Comparison of ENCODE assay signal across 21 mouse cellular contexts in genomic region chr11:77958932-77959331, GRCm38 (mm10). TPM values are rescaled to one million over a fixed set of nuclear protein-coding genes. Genes with fewer than 3 reads are reported as not detected.
A peak's percentile ranks its signal among the peaks of the same experiment; 100 is the strongest.
DNase-seq lines count a peak whose midpoint lies in the region; ATAC-seq and TF ChIP-seq lines count a peak whose summit lies in the region.
"Had no signal": no experiment of that assay in that cellular context is flagged by ENCODE, and none has a peak within 500 bp of the region (broad histone marks: within the 10 kb centered on the region; RNA-seq: fewer than 3 reads in every experiment).

No protein-coding gene starts in this region.

- intact Hi-C loops in gastrocnemius, adult 2 months (cut with DNase I) = no loop called here

- H3K36me3 ChIP-seq in midbrain, embryonic 16.5 days (ENCODE audit: control insufficient read depth, insufficient read depth, low read length) = peaks cover 9% of the 10 kb centered on the region; the same call in 1 of the 2 replicates
- no peaks in the 10 kb centered on the region for H3K36me3 ChIP-seq in midbrain, embryonic 11.5 days (ENCODE audit: control insufficient read depth, insufficient read depth, low read length)
- H3K36me3 ChIP-seq in forebrain, postnatal 0 days (ENCODE audit: insufficient read depth) = peaks cover 25% of the 10 kb centered on the region
- H3K36me3 ChIP-seq: embryonic facial prominence, embryonic 12.5 days; heart, embryonic 15.5 days; limb, embryonic 12.5 days had no signal

- no peak overlapping the region for H3K4me3 ChIP-seq in midbrain, embryonic 16.5 days (ENCODE audit: low read depth, low read length)
- no peak overlapping the region for H3K4me3 ChIP-seq in midbrain, embryonic 11.5 days (ENCODE audit: low read depth, low read length)
- no peak overlapping the region for H3K4me3 ChIP-seq in forebrain, postnatal 0 days (ENCODE audit: low read depth, low read length)
- no peak overlapping the region for H3K4me3 ChIP-seq in gastrocnemius, adult 2 months
- H3K4me3 ChIP-seq: embryonic facial prominence, embryonic 12.5 days; heart, embryonic 15.5 days; limb, embryonic 12.5 days; neural tube, embryonic 15.5 days had no signal

- no peak overlapping the region for H3K4me2 ChIP-seq in midbrain, embryonic 16.5 days (ENCODE audit: low read length)
- H3K4me2 ChIP-seq in midbrain, embryonic 11.5 days = no peak overlapping the region
- H3K4me2 ChIP-seq in forebrain, postnatal 0 days (ENCODE audit: low read depth) = no peak overlapping the region
- H3K4me2 ChIP-seq: embryonic facial prominence, embryonic 12.5 days; heart, embryonic 15.5 days; limb, embryonic 12.5 days; neural tube, embryonic 15.5 days had no signal

- TF ChIP-seq CTCF in forebrain, postnatal 0 days (IDR thresholded peaks at IDR 0.05; ENCODE audit: low read depth) = no peak
- no peak for TF ChIP-seq CTCF in gastrocnemius, adult 2 months (IDR thresholded peaks at IDR 0.05)

- no peaks in the 10 kb centered on the region for H3K9me3 ChIP-seq in midbrain, embryonic 16.5 days (replicated peaks; ENCODE audit: control insufficient read depth, low read length, poor library complexity, severe bottlenecking)
- no peaks in the 10 kb centered on the region for H3K9me3 ChIP-seq in midbrain, embryonic 11.5 days (ENCODE audit: control insufficient read depth, low read length)
- no peaks in the 10 kb centered on the region for H3K9me3 ChIP-seq in forebrain, postnatal 0 days (ENCODE audit: low read length)
- H3K9me3 ChIP-seq: embryonic facial prominence, embryonic 12.5 days; heart, embryonic 15.5 days; limb, embryonic 12.5 days; neural tube, embryonic 15.5 days had no signal

- peaks cover 9% of the 10 kb centered on the region for H3K4me1 ChIP-seq in midbrain, embryonic 16.5 days (ENCODE audit: control insufficient read depth, insufficient read depth, low read length)
- no peaks in the 10 kb centered on the region; the same call in 1 of the 2 replicates for H3K4me1 ChIP-seq in midbrain, embryonic 11.5 days (ENCODE audit: control insufficient read depth, insufficient read depth, low read length)
- peaks cover 23% of the 10 kb centered on the region for H3K4me1 ChIP-seq in forebrain, postnatal 0 days (ENCODE audit: insufficient read depth)
- H3K4me1 ChIP-seq: embryonic facial prominence, embryonic 12.5 days; limb, embryonic 12.5 days had no signal

- 66% methylated on average over 9 of the region's 9 CpGs for WGBS in midbrain, embryonic 16.5 days
- WGBS in midbrain, embryonic 11.5 days = 75% methylated on average over 9 of the region's 9 CpGs
- WGBS in forebrain, postnatal 0 days = 66% methylated on average over 9 of the region's 9 CpGs

- peak; percentile 63 to 65 for DNase-seq in cerebellum, postnatal 10 days
- DNase-seq in cerebellum, postnatal 36 days = no peak
- DNase-seq in midbrain, embryonic 11.5 days (ENCODE audit: low spot score, missing footprints) = no peak
- no peak for DNase-seq in forebrain, postnatal 0 days
- no peak for DNase-seq in right cerebral cortex, postnatal 36 days (ENCODE audit: low spot score in 2 of 2)
- DNase-seq in gastrocnemius, adult 2 months = no peak
- no peak for DNase-seq in retina, embryonic 14.5 days (ENCODE audit: low spot score)
- DNase-seq: adrenal gland, postnatal 14 days; kidney, adult 18-20 months; kidney, postnatal 10 days; right cerebral cortex, postnatal 4 days had no signal

- ATAC-seq in midbrain, embryonic 16.5 days = no peak
- ATAC-seq in midbrain, embryonic 11.5 days (ENCODE audit: low FRiP score) = no peak
- ATAC-seq in forebrain, postnatal 0 days = no peak
- ATAC-seq: lung, postnatal 0 days had no signal

- no peaks in the 10 kb centered on the region for H3K27me3 ChIP-seq in midbrain, embryonic 16.5 days (ENCODE audit: control insufficient read depth, insufficient read depth, low read depth, low read length)
- H3K27me3 ChIP-seq in midbrain, embryonic 11.5 days (ENCODE audit: control insufficient read depth, insufficient read depth, low read length) = peaks cover 7% of the 10 kb centered on the region
- no peaks in the 10 kb centered on the region for H3K27me3 ChIP-seq in forebrain, postnatal 0 days (ENCODE audit: insufficient read depth, low read length)

- no peak overlapping the region; the same call in 1 of the 2 replicates for H3K27ac ChIP-seq in midbrain, embryonic 16.5 days (ENCODE audit: low read length)
- H3K27ac ChIP-seq in midbrain, embryonic 11.5 days (ENCODE audit: low read depth, low read length) = no peak overlapping the region
- peak overlapping the region; percentile 36; the same call in 1 of the 2 replicates for H3K27ac ChIP-seq in forebrain, postnatal 0 days (ENCODE audit: low read depth, low read length)
- H3K27ac ChIP-seq in gastrocnemius, adult 2 months = no peak overlapping the region
- H3K27ac ChIP-seq: embryonic facial prominence, embryonic 12.5 days; heart, embryonic 15.5 days; limb, embryonic 12.5 days; liver, embryonic 14.5 days; neural tube, embryonic 15.5 days had no signal

- H3K9ac ChIP-seq in midbrain, embryonic 16.5 days (ENCODE audit: low read depth, low read length) = 0 out of 2 replicates have a peak overlapping the region, but pooled peaks have one; percentile 16
- H3K9ac ChIP-seq in midbrain, embryonic 11.5 days (ENCODE audit: low read length) = no peak overlapping the region
- no peak overlapping the region for H3K9ac ChIP-seq in forebrain, postnatal 0 days
- H3K9ac ChIP-seq: embryonic facial prominence, embryonic 12.5 days; heart, embryonic 15.5 days; limb, embryonic 12.5 days; liver, embryonic 14.5 days; neural tube, embryonic 15.5 days had no signal

RNA-seq across cellular contexts. Expression of gene Phf12, which starts 23.6 kb away (rescaled TPM):
- 11.8 and 17.8 TPM in 2 replicates for polyA plus RNA-seq in midbrain, embryonic 16.5 days (2015; fragmentation: Nextera tagmentation; extraction: Ambion mirVana)
- polyA plus RNA-seq in midbrain, embryonic 11.5 days (2014; fragmentation: Nextera tagmentation; extraction: Ambion mirVana) = 15.5 and 18.0 TPM in 2 replicates
- 35.9 and 49.3 TPM in 2 replicates for total RNA-seq in forebrain, postnatal 0 days (2014; rRNA removed)
- 6.2 and 9.1 TPM in 2 replicates for polyA plus RNA-seq in forebrain, postnatal 0 days (2015; fragmentation: Nextera tagmentation; extraction: Ambion mirVana)
- total RNA-seq in gastrocnemius, adult 2 months (2021) = 10 to 100 TPM; 15.0 to 15.8 TPM

RNA-seq across cellular contexts. Expression of gene Sez6, which starts 28.3 kb away (rescaled TPM):
- 140 and 146 TPM in 2 replicates for polyA plus RNA-seq in midbrain, embryonic 16.5 days (2015; fragmentation: Nextera tagmentation; extraction: Ambion mirVana)
- polyA plus RNA-seq in midbrain, embryonic 11.5 days (2014; fragmentation: Nextera tagmentation; extraction: Ambion mirVana) = 7.2 and 8.6 TPM in 2 replicates
- 150 and 194 TPM in 2 replicates for total RNA-seq in forebrain, postnatal 0 days (2014; rRNA removed)
- polyA plus RNA-seq in forebrain, postnatal 0 days (2015; fragmentation: Nextera tagmentation; extraction: Ambion mirVana) = 183 and 214 TPM in 2 replicates
- total RNA-seq in gastrocnemius, adult 2 months (2021) = under 1 TPM in 1 of 2 experiments, not detected in 1; 0.25 TPM
- total RNA-seq: common myeloid progenitor, adult 5-6 weeks; megakaryocyte progenitor cell, adult 5-6 weeks; monocyte, adult 5-6 weeks had no signal
- polyA plus RNA-seq: limb, embryonic 12.5 days had no signal

Comparison
In these comparisons a context has a peak if more than half of its experiments do, and no peak if none do; other contexts are left out.
1. DNase-seq: peak in cerebellum, postnatal 10 days (2 of 2); none in cerebellum, postnatal 36 days (0 of 2), midbrain, embryonic 11.5 days (single experiment), forebrain, postnatal 0 days (single experiment), right cerebral cortex, postnatal 36 days (0 of 2), gastrocnemius, adult 2 months (single experiment) and retina, embryonic 14.5 days (single experiment).
2. RNA of gene Sez6, which starts 28.3 kb away (polyA plus RNA-seq): 183 to 214 TPM in forebrain, postnatal 0 days and 140 to 146 TPM in midbrain, embryonic 16.5 days; 7.2 to 8.6 TPM in midbrain, embryonic 11.5 days; every median in the first group is over 10 times any median in the second.